Mouse (Mus musculus) lung, adult 18-20 months (tissue): Measurements from ENCODE around the gene Gng10.
A peak's percentile ranks its signal among the peaks of the same experiment; 100 is the strongest.

Source experiments
- DNase-seq, 2 experiments: peaks; one replicate each; pipeline ENCODE4 v3.0.0; 2022; ENCODE audit warnings: mixed read lengths in 2 of 2

Gng10 gene

GRCm38 (mm10) chr4:59034918-59035785 lies at the start of gene Gng10:
Gene Gng10 (plus strand): TSS chr4:59035088.
- DNase-seq = peak; percentile 53 to 61

GRCm38 (mm10) chr4:58985157-58985648 lies 49.7 kb upstream of the Gng10 start:
- peak; percentile 80 to 85 for DNase-seq

GRCm38 (mm10) chr4:58986540-58987190 lies 48.2 kb upstream of the Gng10 start, which contains the start of gene Ptgr1:
Gene Ptgr1 (minus strand): TSS chr4:58987119.
- peak; percentile 85 to 91 for DNase-seq

GRCm38 (mm10) chr4:58989303-58989898 lies 45.5 kb upstream of the Gng10 start:
- DNase-seq = no peak

- peak in 1 of 2 experiments; percentile 44 for DNase-seq
These were observed 44.1 kb upstream of the Gng10 start for GRCm38 (mm10) chr4:58990609-58991434.

- DNase-seq = no peak
These were observed 42.7 kb upstream of the Gng10 start for GRCm38 (mm10) chr4:58992195-58992594.

GRCm38 (mm10) chr4:58994762-58995161 lies 40.1 kb upstream of the Gng10 start, which contains the start of gene Dnajc25:
Gene Dnajc25 (plus strand): TSS chr4:58995062.
- no peak for DNase-seq

GRCm38 (mm10) chr4:58995251-58995693 lies 39.6 kb upstream of the Gng10 start:
- no peak for DNase-seq

GRCm38 (mm10) chr4:58997081-58997480 lies 37.8 kb upstream of the Gng10 start:
- DNase-seq = peak in 1 of 2 experiments; percentile 28

- DNase-seq = no peak
These were observed 36.2 kb upstream of the Gng10 start for GRCm38 (mm10) chr4:58998688-58999087.

- DNase-seq = peak; percentile 71 to 73
These were observed 35.2 kb upstream of the Gng10 start for GRCm38 (mm10) chr4:58999686-59000085.

GRCm38 (mm10) chr4:59000614-59001013 lies 34.3 kb upstream of the Gng10 start:
- peak; percentile 32 to 60 for DNase-seq

- peak; percentile 92 to 94 for DNase-seq
These were observed 31.7 kb upstream of the Gng10 start, which contains the start of gene Gm20503 for GRCm38 (mm10) chr4:59002948-59003805. Gene Gm20503 (plus strand): TSS chr4:59003210.

- no peak for DNase-seq
These were observed 31.1 kb upstream of the Gng10 start for GRCm38 (mm10) chr4:59003806-59004200.

- no peak for DNase-seq
These were observed 28.7 kb upstream of the Gng10 start for GRCm38 (mm10) chr4:59006211-59006610.

- DNase-seq = no peak
These were observed 27.9 kb upstream of the Gng10 start for GRCm38 (mm10) chr4:59007016-59007415.

- DNase-seq = no peak
These were observed 26.9 kb upstream of the Gng10 start for GRCm38 (mm10) chr4:59007974-59008373.

- DNase-seq = peak in 1 of 2 experiments; percentile 19
These were observed 25.7 kb upstream of the Gng10 start for GRCm38 (mm10) chr4:59009186-59009585.

GRCm38 (mm10) chr4:59009696-59010095 lies 25.2 kb upstream of the Gng10 start:
- no peak for DNase-seq

GRCm38 (mm10) chr4:59011446-59011845 lies 23.4 kb upstream of the Gng10 start:
- DNase-seq = no peak

- no peak for DNase-seq
These were observed 19.7 kb upstream of the Gng10 start for GRCm38 (mm10) chr4:59015181-59015580.
